Mouse (Mus musculus): ENCODE measurements around the gene Nxpe4. TPM values are rescaled to one million over a fixed set of nuclear protein-coding genes. Genes with fewer than 3 reads are reported as not detected.

Nxpe4 gene
- polyA plus RNA-seq, 1 experiment = 0.60 TPM

GRCm38 (mm10) chr9:48240431-48240830, 78.6 kb downstream of the Nxpe4 start:
- no peaks in the 10 kb centered on the region for H3K36me3 ChIP-seq (ENCODE audit: control insufficient read depth, insufficient read depth, low read length)
- no peaks in the 10 kb centered on the region for H3K27me3 ChIP-seq (ENCODE audit: control insufficient read depth, insufficient read depth, low read length)
- WGBS = 46% methylated on average over 5 of the region's 5 CpGs
- H3K4me1 ChIP-seq (ENCODE audit: control insufficient read depth, insufficient read depth, insufficient read length, low read length) = no peaks in the 10 kb centered on the region
- H3K4me3 ChIP-seq (ENCODE audit: low read depth, low read length) = no peak overlapping the region
- no peak overlapping the region for H3K27ac ChIP-seq (ENCODE audit: insufficient read depth, low read depth, low read length)
- TF ChIP-seq CTCF (IDR thresholded peaks at IDR 0.05; ENCODE audit: extremely low read depth, insufficient read length, insufficient replicate concordance, low read depth, low read length) (no peak), POLR2A (IDR thresholded peaks at IDR 0.05; ENCODE audit: low read depth, low read length) (no peak)

GRCm38 (mm10) chr9:48241791-48242190, 80.0 kb downstream of the Nxpe4 start:
- Histone ChIP-seq H3K27me3 (ENCODE audit: control insufficient read depth, insufficient read depth, low read length) (no peaks in the 10 kb centered on the region), H3K27ac (ENCODE audit: insufficient read depth, low read depth, low read length) (no peak overlapping the region), H3K4me1 (ENCODE audit: control insufficient read depth, insufficient read depth, insufficient read length, low read length) (no peaks in the 10 kb centered on the region), H3K36me3 (ENCODE audit: control insufficient read depth, insufficient read depth, low read length) (no peaks in the 10 kb centered on the region), H3K4me3 (ENCODE audit: low read depth, low read length) (no peak overlapping the region)
- TF ChIP-seq CTCF (IDR thresholded peaks at IDR 0.05; ENCODE audit: extremely low read depth, insufficient read length, insufficient replicate concordance, low read depth, low read length) = no peak
- no peak for TF ChIP-seq POLR2A (IDR thresholded peaks at IDR 0.05; ENCODE audit: low read depth, low read length)
- WGBS = 66% methylated on average over 1 of the region's 1 CpGs

DNA sequence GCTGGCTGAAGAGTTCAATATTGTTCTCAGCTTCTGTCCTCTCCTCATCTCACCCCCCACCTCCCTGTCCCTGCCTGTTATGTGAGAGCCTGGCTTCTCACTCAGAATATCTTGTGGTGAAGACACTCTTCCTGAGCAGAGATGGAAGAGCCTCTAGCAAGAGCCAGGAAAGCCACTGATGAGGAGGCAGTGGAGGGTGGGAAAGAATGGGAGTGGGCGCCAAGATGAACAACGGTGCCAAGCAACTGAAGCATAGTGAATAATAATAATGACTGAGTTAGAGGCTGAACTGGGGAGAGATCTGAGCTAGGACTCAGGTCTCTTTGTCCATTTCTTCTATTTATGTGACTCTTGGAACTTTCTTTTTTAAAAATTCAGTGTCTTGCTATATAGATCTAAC, 80.9 kb downstream of the Nxpe4 start:
- TF ChIP-seq CTCF (IDR thresholded peaks at IDR 0.05; ENCODE audit: extremely low read depth, insufficient read length, insufficient replicate concordance, low read depth, low read length) (no peak), POLR2A (IDR thresholded peaks at IDR 0.05; ENCODE audit: low read depth, low read length) (no peak)
- H3K27me3 ChIP-seq (ENCODE audit: control insufficient read depth, insufficient read depth, low read length) = no peaks in the 10 kb centered on the region
- no peak overlapping the region for H3K4me3 ChIP-seq (ENCODE audit: low read depth, low read length)
- H3K4me1 ChIP-seq (ENCODE audit: control insufficient read depth, insufficient read depth, insufficient read length, low read length) = no peaks in the 10 kb centered on the region
- no peaks in the 10 kb centered on the region for H3K36me3 ChIP-seq (ENCODE audit: control insufficient read depth, insufficient read depth, low read length)
- no peak overlapping the region for H3K27ac ChIP-seq (ENCODE audit: insufficient read depth, low read depth, low read length)
- WGBS = 93% methylated on average over 2 of the region's 2 CpGs

GRCm38 (mm10) chr9:48244175-48244574, 82.4 kb downstream of the Nxpe4 start:
- H3K4me1 ChIP-seq (ENCODE audit: control insufficient read depth, insufficient read depth, insufficient read length, low read length) = no peaks in the 10 kb centered on the region
- TF ChIP-seq POLR2A (IDR thresholded peaks at IDR 0.05; ENCODE audit: low read depth, low read length) (no peak), CTCF (IDR thresholded peaks at IDR 0.05; ENCODE audit: extremely low read depth, insufficient read length, insufficient replicate concordance, low read depth, low read length) (no peak)
- no peak overlapping the region for H3K4me3 ChIP-seq (ENCODE audit: low read depth, low read length)
- H3K27ac ChIP-seq (ENCODE audit: insufficient read depth, low read depth, low read length) = no peak overlapping the region
- H3K36me3 ChIP-seq (ENCODE audit: control insufficient read depth, insufficient read depth, low read length) = no peaks in the 10 kb centered on the region
- no peaks in the 10 kb centered on the region for H3K27me3 ChIP-seq (ENCODE audit: control insufficient read depth, insufficient read depth, low read length)
- 84% methylated on average over 3 of the region's 3 CpGs for WGBS

GRCm38 (mm10) chr9:48245525-48245924, 83.7 kb downstream of the Nxpe4 start:
- no peak for TF ChIP-seq POLR2A (IDR thresholded peaks at IDR 0.05; ENCODE audit: low read depth, low read length)
- Histone ChIP-seq H3K27ac (ENCODE audit: insufficient read depth, low read depth, low read length) (no peak overlapping the region), H3K4me1 (ENCODE audit: control insufficient read depth, insufficient read depth, insufficient read length, low read length) (no peaks in the 10 kb centered on the region), H3K27me3 (ENCODE audit: control insufficient read depth, insufficient read depth, low read length) (no peaks in the 10 kb centered on the region), H3K4me3 (ENCODE audit: low read depth, low read length) (no peak overlapping the region), H3K36me3 (ENCODE audit: control insufficient read depth, insufficient read depth, low read length) (no peaks in the 10 kb centered on the region)
- WGBS = 22% methylated on average over 1 of the region's 1 CpGs

- Histone ChIP-seq H3K4me3 (ENCODE audit: low read depth, low read length) (no peak overlapping the region), H3K27ac (ENCODE audit: insufficient read depth, low read depth, low read length) (no peak overlapping the region), H3K4me1 (ENCODE audit: control insufficient read depth, insufficient read depth, insufficient read length, low read length) (no peaks in the 10 kb centered on the region), H3K27me3 (ENCODE audit: control insufficient read depth, insufficient read depth, low read length) (no peaks in the 10 kb centered on the region), H3K36me3 (ENCODE audit: control insufficient read depth, insufficient read depth, low read length) (no peaks in the 10 kb centered on the region)
- 79% methylated on average over 5 of the region's 5 CpGs for whole genome bisulfite sequencing
- no peak for TF ChIP-seq CTCF (IDR thresholded peaks at IDR 0.05; ENCODE audit: extremely low read depth, insufficient read length, insufficient replicate concordance, low read depth, low read length)
- TF ChIP-seq POLR2A (IDR thresholded peaks at IDR 0.05; ENCODE audit: low read depth, low read length) = no peak
Observed at GRCm38 (mm10) chr9:48247276-48247675, 85.5 kb downstream of the Nxpe4 start.

DNA sequence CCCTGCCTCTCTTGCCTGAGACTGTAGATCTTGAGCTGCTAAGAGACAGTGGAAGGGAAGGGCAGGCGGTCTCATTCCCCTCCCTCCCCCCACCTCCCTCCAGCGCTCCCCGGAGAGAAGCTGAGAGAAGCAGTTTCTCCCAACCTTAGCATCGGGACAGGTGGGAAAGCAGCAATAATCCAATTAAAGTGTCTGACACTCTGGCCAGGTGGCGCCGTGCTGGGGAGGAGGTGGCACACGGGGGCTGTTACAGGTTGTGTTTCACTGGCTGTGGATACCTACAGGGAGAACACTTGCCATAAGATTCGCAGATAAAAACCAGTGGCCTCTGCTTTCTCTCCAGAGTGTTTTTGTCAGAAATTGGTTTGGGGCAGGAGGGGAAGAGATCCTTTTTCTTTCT, 90.4 kb downstream of the Nxpe4 start:
- Histone ChIP-seq H3K4me3 (ENCODE audit: low read depth, low read length) (no peak overlapping the region), H3K27ac (ENCODE audit: insufficient read depth, low read depth, low read length) (no peak overlapping the region), H3K36me3 (ENCODE audit: control insufficient read depth, insufficient read depth, low read length) (no peaks in the 10 kb centered on the region), H3K4me1 (ENCODE audit: control insufficient read depth, insufficient read depth, insufficient read length, low read length) (no peaks in the 10 kb centered on the region), H3K27me3 (ENCODE audit: control insufficient read depth, insufficient read depth, low read length) (no peaks in the 10 kb centered on the region)
- 6% methylated on average over 8 of the region's 8 CpGs for WGBS
- TF ChIP-seq POLR2A (IDR thresholded peaks at IDR 0.05; ENCODE audit: low read depth, low read length) (no peak), CTCF (IDR thresholded peaks at IDR 0.05; ENCODE audit: extremely low read depth, insufficient read length, insufficient replicate concordance, low read depth, low read length) (no peak)

DNA sequence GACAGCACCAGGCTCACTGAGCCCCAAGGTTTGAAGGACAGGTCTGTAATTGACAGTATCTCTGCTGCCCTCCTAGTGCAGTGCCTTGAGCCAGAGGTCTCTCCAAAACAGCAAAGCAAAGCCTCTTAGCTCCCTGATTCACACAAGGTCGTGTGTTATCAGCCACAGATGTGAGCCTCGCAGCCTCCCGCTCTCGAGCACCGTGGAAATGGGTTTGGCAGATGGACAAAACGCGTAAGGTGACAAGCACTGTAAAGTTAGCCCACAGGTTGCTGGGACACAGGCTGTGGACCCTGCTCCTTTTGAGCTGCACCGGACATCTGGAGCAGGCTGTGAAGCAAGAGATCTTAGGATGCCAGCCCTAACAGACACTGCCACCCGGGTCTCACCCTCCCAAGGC, 95.2 kb downstream of the Nxpe4 start:
- no peaks in the 10 kb centered on the region for H3K4me1 ChIP-seq (ENCODE audit: control insufficient read depth, insufficient read depth, insufficient read length, low read length)
- no peak for TF ChIP-seq POLR2A (IDR thresholded peaks at IDR 0.05; ENCODE audit: low read depth, low read length)
- TF ChIP-seq CTCF (IDR thresholded peaks at IDR 0.05; ENCODE audit: extremely low read depth, insufficient read length, insufficient replicate concordance, low read depth, low read length) = no peak
- no peak overlapping the region for H3K4me3 ChIP-seq (ENCODE audit: low read depth, low read length)
- no peaks in the 10 kb centered on the region for H3K36me3 ChIP-seq (ENCODE audit: control insufficient read depth, insufficient read depth, low read length)
- no peaks in the 10 kb centered on the region for H3K27me3 ChIP-seq (ENCODE audit: control insufficient read depth, insufficient read depth, low read length)
- WGBS = 66% methylated on average over 9 of the region's 9 CpGs
- no peak overlapping the region for H3K27ac ChIP-seq (ENCODE audit: insufficient read depth, low read depth, low read length)
